Mouse (Mus musculus) embryo, embryonic 11.5 days (tissue): ENCODE data around the gene Fam192a.
A peak's percentile ranks its signal among the peaks of the same experiment; 100 is the strongest.

ENCODE experiments used
- DNase-seq: peaks from one replicate; pipeline ENCODE4 v3.0.0-alpha.2; 2012; ENCODE audit warnings: low read depth, low spot score

Fam192a gene

DNA sequence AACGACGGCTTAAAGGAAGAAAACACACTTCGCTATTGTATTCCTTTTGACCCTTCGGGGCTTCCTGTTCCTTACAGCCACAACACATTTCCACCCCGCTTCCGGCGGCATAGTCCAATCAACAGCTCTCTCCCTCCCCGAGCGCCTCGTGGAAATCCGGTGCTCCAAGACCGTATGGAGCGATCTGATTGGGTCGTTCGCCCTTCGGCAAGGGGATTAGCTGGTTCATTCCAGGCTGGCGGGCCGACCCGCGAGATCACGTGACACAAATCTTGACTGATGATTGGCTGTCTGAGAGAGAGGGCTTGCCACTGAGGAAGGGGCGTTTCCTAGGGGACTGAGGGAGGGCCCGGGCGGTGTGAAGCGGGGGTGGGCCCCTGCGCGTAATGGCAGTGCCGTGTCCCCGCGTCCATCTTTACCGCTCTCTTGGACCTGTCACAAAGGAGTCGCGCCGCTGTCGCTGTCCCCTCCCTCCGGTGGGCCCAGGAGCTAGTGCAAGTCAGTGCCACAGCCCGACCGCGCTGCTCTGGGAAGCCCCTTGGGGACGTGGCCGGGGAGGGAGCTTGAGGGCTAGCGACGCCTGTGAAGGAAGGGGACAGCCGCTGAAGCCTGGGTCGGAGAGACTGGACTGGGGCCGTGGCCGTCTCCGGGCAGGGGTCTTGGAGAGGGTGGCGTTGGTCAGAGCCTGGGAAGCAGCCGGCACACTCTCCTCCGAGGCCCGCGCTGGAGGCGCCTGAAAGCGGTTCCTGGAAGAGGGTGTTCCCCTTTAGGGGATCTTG, at the start of gene Fam192a, which contains the start of gene Rspry1:
TSS of gene Fam192a (minus strand) at position 391 of the 779 bp plus-strand sequence.
TSS of gene Rspry1 (plus strand) at position 331 of the 779 bp plus-strand sequence.
- peak; percentile 99 for DNase-seq

DNA sequence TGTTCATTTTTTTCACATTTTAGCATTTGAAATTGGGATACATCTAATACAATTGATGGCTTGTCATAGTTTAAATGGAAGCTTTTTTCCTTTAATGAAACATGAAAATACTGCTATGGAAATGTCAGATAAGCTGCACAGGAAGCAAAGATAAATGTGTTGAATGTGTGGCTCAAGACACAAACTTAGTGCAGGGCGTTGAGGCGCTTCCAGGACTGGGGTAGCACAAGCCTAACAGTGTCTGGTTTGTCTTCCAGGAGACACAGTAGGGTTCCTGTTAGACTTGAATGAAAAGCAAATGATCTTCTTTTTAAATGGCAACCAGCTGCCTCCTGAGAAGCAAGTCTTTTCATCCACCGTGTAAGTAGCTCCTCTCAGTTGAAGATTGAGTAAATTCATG, 47.7 kb upstream of the Fam192a start:
- DNase-seq, result no peak

DNA sequence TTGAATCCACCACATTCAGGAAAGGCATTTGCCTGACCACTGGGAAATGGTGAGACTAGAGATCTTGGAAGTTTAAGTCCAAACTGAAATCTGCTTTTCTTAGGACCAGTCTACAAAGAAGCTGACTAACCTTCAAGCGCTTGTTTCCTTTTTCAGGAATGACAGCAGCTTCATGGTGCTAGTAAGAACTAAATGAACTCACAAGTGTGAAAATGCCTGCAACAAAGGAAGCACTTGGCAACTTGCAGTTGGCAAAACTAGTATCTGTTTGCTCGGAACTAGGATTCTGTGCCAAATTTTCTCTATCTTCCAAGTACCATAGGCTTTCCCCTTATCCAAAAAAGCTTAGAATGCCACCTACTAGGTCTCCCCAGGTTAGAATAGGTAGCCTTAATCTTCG, 44.4 kb upstream of the Fam192a start:
- no peak for DNase-seq

DNA sequence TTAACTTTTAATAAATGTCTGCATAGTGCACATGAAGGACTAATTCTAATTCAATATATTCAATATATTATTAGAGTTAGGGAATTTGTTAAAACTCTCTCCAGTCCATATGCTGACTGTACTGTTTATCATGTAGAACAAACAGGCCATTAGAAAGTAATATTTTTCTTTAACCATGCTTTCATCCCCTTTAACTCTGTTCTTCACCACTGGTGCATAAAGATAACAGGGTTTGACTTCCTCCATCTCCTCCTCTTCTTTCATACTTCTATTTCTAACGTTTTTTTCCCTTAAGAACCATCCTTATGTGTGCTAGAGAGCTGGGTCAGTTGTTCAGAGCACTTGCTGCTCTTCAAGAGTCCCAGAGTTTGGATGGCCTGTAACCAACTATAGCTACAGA, 43.4 kb upstream of the Fam192a start:
- no peak for DNase-seq

DNA sequence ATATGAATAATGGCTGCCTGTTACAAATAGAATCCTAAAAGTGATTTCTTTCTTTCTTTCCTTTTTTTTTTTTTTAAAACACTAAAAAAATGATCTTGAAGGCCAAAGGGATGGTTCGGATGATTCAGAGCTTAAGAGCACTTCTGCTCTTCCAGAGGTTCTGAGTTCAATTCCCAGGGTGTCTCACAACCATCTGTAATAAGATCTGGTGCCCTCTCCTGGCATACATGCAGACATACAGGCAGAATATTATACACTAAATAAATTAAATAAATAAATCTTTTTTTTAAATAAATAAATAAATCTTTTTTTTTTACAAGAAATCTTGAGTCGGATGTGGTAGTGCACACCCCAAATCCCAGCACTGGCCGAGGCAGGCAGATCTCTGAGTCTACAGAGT, 40.1 kb upstream of the Fam192a start:
- no peak for DNase-seq

DNA sequence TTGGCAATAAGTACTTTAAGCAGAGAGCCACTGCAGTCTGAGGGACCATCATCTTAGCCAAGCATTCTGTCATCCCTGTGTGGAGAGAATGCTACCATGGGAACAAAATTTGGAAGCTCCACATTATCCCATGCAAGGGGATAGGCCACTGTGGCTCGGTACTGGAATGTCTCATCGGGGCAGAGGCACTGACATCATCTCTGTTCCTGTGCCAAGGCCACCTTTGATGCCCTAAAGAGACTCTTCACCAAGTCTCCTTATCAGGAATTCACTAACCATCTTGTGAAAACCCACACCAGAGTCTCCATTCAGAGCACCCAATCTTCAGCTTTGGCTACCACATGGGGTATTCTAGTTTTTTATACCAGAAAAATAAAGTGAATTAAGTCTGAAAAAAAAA, 39.4 kb upstream of the Fam192a start:
- no peak for DNase-seq

DNA sequence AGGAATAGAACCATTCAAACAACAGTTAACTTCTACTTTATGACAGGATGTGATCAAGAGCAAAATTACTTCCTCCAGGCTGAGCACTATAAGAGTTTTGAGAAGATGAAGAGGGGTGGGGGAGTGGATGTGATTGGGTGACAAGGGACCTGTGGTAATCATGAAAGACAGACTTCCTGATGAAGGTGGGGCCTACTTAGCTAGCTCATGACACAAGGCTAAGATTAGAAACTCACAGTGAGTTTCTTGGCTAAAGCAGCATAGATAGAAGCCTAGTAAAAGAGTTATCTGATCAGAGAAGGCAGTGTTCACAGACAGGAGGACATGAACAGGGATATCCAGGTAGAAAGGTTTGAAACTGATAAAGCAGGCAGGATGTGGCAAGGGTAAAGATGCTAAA, 32.4 kb upstream of the Fam192a start:
- DNase-seq, result no peak

DNA sequence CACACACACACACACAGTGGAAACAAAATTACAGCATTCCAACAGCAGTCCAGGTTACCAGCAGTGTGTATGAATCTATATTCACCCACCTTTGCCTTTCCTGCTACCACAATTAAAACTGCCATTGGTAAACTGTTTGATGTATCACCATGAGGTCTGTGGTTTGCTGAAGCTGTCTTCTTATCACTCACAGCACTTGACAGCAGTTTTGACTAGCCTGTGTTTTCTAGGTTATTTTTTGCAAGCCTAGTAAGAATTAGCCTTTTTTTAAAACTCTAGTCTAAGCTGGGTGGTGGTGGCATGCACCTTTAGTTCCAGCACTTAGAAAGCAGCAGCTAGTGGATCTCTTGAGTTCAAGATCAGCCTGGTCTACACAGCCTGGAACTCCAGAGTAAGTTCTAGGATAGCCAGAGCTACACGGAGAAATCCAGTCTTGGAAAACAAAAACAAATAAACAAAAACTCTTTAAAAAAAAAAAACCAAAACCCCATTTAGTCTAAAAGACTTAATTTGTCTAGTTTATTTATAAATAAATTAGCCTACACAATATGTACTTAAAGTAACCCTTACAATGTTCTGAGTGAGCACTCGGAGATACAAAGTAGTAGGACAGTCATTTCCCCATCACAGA, 31.9 kb upstream of the Fam192a start:
- no peak for DNase-seq

DNA sequence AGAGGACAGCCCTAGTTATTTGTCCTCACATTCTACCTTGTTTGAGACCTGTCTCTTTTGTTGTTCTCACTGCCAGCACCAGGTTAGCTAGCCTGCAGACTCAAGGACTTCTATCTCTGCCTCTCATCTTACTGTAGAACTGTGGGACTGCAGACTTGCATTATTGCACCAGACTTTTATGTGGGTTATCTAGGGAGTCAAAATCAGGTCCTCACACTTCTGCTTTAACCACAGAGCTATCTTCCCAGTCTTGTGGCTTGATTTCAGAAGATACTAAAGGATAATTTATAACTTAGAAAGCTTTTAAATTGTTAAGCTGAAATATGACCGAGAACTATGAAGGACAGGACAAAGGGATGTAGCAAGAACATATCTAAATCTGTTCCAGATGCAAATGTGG, 23.1 kb upstream of the Fam192a start:
- no peak for DNase-seq

DNA sequence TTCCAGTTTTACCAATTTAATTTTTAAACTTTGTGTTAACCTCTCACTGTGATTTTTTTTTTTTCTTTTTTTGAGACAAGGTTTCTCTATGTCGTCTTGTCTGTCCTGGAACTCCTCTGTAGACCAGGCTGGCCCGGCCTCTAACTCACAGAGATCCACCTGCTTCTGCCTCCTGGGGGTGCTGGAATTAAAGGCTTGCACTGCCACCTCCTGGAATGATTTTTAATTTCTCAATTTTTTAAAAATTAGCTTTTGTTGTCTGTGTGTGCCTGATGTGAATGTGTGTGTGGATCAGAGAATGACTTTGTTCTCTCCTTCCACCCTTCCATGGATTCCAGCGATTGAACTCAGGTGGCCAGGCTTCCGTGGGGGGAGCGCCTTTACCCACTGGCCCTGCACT, 5.3 kb upstream of the Fam192a start:
- no peak for DNase-seq

DNA sequence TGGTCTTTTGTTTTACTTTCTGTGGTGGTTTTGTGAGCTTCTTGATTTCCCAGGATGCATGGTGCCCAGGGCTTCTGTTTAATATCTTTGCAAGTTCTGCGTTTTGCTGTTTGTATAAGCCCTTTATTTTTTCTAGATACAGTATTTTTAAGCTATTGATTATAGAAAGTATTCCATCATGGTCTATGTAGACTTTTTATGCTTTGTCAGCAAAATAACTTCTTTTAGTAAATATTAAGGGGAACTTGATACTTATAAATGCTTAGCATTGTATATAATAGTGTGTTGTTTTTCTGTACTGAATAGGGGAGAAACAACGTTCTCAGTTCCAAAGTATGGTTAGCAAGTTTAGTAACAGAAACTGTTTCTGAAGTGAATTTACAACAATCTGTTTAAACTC, 2.2 kb upstream of the Fam192a start:
- DNase-seq, result no peak

DNA sequence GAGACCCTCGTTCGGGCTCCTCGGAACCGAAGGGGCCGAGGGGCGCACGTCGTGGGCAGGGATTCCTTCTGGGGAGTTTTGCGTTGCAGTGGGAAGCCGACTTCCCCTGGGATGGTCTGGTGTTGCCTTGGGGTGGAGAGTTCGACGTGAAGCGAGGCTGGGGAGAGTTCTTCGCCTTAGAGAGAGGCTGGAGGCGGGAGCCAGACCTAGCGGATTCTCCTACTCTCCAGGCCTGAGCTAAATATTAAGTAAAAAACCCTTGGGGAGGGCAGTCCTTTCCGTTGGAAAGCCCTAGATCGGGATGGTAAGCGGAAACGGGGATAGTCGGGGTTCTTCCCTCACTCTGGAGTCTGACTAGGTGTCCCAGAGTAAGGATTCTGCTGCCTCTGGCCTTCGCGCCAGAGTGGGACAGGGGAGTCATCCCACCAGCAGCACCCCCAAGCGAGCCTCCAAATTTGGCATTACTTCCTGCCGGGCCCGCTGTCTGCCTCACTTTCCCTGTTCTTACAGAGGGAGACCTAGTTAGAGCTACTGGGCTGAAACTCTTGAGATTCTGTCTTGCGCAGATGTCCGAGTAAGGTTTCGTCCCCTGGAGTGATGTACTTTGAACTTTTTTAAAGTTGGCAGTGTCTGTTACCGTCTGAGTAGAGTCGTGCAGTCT, 804 bp upstream of the Fam192a start:
- no peak for DNase-seq

DNA sequence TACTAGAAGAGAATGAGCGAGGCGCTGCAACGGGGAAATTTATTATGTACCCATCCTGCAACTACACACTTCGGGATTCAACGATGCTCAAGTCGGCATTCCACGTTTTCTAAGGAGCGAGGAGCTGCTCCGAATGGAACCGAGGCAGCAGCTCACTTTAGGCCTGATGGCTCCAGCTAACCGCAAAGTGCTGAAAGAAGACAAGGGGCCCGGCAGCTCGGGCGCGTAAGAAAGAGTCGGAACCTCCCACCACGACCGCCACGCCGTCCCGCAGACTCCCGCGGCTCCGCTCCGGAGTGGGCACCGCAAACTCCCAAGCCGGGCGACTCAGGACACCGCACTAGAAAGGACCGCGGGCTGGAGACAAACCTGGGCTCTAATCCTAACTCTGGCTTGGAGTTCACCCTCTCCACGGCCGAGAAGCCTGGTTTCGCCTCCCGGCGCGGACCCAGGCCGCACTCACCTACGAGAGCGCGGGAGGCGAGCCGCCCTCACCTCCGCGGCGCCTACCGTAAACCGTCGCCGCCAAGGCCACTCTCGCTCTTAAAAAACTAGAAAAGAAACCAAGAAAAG, 677 bp downstream of the Fam192a start:
- DNase-seq, result no peak

DNA sequence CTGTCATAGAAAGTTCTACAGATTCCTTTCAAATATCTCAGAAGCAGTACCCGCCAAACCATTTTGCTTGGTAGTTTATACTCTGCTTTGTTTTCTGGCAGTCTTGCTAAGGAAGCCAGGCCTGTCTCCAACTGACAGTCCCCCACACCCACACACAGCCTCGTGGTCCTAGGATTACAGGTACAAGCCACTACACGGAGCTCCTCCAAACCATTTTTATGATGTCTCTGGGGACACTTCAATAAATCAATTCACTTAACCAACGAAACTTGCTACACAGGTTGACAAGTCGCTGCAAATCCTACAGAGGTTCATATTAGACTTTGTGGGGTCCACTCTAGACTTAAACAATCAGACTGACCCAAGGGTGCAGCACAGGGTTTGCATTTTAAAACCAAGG, 1.3 kb downstream of the Fam192a start:
- no peak for DNase-seq

DNA sequence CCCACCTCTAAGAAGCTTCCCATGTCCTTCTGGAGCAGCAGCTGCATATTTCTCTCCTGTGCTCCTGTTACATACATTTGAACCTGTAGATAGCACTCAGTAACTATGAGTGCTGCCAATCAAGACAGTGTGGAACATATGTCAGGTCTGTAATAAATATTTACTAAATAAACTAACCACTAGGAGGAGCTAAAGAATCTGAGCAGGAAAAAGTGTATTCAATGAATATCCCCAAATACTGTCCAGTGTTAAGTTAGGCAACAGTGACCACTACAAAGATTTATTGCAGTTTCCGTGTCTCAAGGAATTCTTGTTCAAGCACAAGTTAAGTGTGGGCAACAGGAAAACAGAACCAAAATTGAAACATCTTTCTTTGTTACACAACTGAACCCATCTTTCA, 7.6 kb downstream of the Fam192a start:
- DNase-seq, result no peak

DNA sequence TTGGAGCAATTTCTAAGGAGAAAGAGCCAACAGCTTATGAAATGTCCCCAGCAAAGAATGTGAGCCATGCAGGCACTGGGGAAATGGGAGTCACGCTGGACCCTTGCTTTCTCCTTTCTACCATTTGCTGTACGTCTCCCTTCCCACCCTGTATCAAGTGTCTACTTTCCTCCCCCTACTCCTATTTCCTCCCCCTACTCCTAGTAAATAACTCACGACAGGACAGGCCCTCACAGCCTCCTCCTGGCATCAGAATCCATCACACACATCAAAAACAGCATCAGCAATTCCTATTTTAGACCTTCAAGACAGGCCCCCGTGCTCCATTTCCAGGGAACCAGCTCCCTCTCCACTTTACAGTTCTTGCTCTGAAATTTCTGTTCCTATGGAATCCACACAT, 10.1 kb downstream of the Fam192a start:
- DNase-seq, result no peak

DNA sequence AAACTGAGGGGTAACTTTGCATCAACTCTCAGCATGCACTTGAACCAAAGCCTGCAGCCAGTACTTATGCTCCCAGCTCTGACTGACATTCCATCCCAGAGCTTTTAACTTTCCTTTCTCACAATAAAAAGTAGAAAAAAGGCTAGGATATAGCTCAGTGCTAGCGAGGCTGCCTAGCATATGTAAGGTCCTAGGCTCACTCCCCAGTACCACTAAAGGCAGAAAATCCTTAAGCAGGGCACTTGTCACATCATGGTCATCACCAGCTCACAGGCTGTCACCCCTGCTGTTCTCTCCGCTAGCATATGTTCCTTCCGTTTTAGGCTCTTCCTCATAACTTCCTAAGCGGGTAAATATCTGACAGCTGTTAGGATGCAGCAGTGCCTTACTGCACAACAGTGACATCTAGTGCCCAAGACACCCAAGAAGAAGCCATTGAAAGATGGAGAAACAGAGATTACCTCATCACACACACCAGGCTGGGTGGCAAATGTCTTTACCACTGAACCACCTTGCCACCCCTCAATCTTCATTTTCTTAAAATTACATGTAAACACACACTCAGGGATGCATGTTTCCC, 17.5 kb downstream of the Fam192a start:
- DNase-seq, result no peak

DNA sequence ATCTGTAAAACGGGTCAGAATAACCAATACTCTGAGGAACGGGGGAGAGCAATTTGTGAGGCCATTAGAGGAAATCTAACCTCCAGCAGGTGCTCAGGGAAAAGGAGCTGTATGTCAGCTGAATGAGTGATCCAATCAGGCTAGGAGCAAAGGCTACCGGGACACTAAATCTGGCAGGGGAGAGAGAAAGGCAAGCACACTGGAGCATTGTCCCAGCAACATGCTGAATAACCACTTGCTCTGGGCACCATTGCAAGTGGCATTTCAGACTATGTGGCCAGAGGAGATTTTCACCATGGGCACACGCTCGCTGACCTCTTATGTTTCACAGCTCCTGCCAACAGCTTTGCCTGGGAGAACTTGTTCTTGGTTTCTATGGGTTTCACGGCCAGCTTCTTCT, 19.2 kb downstream of the Fam192a start:
- no peak for DNase-seq

DNA sequence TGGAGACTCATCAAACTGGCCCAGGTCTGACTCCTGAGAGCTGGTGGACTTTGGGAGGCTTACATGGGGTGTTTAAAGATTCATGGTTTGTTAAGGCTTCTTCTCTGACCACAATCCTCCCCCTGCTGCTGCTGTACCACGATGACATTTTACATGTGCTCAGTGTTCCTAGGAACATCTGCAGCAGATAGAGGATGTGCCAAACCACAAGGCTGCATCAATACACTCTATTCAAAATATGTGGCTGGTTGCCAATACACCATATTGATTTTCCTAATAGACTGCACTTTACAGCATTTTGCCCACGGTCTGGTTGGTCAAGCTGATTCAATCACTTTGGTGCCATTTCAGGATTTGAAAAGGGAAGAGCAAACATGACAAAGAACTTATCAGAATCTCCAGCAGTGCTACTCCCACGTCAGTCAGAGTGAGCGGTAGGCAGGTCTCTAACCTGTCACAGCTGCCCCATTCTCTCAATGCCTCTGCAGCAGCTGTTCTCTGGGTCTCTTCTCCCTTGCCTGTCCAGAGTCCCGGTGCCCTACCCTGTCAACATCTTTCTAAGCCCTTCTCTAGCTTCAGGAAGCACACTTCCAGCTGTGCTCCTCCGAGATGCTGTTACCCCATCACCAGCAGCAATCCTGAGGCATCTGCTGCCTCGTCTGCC, 19.8 kb downstream of the Fam192a start:
- no peak for DNase-seq

DNA sequence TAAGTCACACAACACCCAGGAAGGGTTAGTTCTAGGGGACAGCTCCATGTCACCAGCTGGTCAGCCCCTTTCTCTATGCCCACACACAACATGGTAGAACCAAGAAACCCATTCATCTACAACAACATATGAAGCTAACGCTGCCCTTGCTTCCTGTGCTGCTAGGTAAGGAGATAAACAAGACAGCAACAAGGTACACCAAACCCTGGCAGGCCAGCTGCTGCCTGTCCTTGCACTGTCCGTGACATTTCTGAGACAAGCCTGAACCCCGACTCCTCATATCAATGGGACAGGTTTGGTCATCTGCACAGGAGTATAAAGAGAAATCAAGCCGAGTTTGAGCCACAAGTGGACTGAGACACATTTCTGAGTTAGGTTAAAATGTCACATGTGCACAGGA, 26.6 kb downstream of the Fam192a start:
- DNase-seq, result no peak

DNA sequence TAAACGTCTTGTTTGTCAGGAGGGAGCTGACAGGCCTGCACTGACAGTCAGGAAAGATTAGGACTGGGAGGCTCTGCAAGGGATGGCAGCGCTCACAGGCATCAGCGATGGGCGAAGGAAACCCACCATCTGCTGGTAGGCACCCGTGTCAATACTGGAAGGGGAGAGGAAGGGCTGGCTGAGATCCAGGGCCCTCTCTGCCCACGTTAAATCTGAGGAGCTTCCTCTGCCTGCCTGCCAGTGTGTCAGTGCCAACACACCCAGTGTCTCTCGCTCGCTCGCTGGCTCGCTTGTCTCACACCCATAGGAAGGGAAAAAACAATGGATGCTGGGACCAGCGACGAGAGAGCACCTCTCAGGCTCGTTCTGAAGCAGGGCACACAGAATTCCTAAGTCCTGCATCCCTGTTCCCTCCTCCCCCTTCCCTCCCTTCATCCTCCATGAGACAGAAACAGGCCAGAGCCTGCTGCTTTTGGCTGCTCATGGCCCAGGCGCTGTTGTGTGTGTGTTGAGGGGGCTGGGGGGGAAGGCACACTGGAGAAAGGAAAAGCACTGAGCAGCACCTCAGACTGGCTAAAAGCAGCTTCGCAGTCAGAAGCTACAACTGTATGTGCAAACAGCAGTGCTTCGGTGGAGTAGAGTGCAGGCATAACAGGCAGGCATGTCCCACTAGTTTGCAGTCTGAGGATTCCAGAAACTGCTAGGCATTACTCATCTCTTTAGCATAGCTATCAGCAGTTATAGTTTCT, 27.5 kb downstream of the Fam192a start:
- DNase-seq, result no peak
